Mouse (Mus musculus) mouse trophoblast stem cell (cell line): ENCODE data around the gene Smoc2.

Source experiments
- in situ Hi-C, 2 experiments: fragments of 300-500 bp; cut with MseI, MboI; formaldehyde crosslinking; loops; 2 replicates in 1 of 2; 3 replicates in 1 of 2; pipeline ENCODE4 v1.15.1; 2025

The Smoc2 gene

DNA sequence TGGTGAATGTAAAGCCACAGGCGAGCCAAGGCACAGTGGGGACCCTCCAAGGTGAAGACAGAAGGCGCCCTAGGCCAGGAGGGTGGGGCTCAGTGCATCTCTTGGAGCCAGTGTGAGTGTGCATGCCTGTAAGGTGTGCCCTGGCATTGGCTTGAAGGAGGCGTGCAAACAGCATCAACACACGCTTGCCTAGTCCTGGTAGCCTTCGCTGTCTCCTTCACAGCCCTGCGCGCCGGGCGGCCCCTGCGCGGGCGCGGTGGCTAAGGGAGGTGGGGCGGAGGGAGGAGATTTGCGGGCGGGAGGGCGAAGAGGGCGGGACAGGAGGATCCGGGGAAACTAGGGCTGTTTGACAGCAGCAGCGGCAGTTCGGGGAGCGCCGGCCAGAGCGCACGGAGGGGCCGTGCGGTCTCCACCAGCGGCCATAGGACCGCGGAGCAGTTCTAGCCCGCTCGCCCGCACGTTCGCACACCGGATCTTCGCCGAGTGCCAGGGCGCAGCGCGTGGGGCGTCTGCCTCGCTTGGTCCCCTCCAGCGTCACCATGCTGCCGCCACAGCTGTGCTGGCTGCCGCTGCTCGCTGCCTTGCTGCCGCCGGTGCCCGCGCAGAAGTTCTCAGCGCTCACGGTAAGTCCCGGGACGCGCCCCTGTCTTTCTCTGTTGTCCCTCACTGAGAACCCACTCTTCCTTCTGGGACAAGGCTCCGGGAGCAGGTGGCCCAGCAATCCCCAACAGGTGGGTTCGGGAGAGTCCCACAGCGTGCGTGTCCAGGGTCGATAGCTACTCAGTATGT, at the start of gene Smoc2:
Smoc2 (plus strand) TSS at position 330 of the 789 bp plus-strand sequence.
- in situ Hi-C loops = loop anchor here (25.0 kb wide), 1 partner anchor 633 kb away; no protein-coding TSS in a partner anchor

DNA sequence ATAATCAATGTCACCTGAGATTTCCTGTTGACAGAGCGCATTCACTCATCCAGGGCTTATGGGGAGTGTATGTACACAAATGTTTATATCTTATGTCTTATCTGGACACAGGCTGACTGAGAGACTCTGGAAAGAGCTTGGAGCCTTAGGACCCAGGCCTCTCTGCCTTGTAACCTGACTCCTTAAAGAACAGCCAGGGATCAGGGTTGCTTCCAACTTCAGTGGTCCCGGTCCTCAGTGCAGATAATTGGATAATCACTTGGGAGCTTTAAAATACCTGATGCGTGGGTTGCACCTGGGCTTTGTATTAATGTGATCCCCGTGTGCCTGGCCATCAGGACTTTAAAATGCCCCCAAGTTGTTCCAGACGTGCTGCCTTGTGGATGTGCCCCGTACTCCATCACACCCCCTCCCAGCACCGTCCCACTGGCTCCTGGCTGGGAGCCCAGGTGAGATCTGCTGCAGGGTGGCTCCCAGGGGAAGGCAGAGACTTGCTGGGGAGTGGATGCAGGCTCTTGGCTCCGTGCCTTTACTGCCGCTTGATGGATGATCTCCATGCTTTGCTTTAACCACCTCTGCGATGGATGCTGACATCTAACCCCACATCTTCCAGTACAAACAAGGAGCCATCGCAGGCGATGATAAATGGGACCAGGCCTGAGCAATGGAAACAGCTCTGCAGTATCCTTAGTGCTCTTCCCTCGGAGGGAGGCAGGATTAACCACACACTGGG, 48.4 kb upstream of the Smoc2 start:
- in situ Hi-C loops = no loop called here

DNA sequence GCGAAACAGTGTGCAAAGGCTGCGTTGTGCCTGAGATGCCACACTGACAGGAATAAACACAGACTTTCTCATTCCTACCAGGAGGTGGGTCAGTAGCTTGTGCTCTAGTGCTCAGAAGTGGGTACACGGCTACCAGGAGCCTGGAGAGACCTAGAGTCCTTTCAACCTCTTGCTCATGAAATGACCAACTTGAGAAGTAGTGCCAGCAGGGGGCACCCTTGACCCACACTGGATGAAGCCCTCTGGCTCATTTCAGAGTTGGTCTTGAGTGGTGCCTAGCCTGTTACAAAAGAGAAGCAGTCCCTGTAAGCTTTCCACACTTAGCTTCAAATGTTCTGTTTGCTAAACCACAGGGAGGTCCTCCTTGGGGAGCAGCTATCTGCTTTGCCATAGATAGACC, 46.7 kb upstream of the Smoc2 start:
- in situ Hi-C loops = no loop called here

DNA sequence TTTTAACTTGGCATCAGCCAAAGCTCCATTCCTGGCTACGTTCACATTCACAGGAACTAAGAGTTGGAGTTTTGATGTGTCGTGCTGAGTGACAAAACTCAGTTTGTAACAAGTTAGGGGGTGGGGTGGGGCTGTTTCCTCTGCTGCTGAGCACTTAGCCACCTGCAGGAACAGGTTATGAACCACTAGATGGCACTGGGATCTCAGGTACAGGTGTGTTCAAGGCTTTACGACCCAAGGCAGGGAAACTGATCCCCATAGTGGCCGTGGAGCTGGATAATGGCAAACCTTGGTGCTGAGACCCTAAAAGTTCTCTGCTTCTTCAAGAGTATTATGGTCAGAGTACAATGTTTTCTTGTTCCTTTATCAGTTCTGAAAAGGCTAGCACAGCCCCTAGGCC, 45.6 kb upstream of the Smoc2 start:
- in situ Hi-C loops = no loop called here

DNA sequence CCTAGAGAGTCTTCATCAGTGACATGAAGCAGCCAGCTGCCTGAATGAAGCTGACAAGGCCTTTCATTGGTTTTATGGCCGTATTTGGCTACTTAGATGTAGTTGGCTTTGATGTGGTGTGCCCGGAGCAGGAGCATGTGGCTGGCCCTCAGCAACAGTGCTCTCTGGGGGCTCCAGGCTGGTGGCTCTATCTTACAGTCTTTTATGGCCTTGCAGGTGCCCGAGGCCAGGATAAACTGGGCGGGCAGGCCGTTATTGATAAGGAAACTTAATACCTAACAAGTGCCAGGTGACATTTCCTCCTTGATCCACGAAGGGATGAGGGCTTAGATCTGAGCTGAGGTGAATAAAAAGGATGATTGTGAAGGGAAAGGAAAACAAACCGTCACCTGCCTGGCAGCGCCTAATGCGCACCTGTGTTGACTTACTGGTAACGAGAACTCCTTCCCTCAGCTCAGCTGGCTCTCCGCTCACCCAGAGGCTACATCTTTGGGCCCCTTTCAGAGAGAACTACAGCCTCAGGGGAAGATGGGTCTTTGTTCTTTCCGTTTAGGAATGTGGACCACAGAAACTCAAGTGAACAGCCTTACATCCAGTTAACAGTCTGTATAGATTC, 44.4 kb upstream of the Smoc2 start:
- in situ Hi-C loops = loop anchor here (5.0 kb wide), 1 partner anchor 282 kb away; no protein-coding TSS in a partner anchor

DNA sequence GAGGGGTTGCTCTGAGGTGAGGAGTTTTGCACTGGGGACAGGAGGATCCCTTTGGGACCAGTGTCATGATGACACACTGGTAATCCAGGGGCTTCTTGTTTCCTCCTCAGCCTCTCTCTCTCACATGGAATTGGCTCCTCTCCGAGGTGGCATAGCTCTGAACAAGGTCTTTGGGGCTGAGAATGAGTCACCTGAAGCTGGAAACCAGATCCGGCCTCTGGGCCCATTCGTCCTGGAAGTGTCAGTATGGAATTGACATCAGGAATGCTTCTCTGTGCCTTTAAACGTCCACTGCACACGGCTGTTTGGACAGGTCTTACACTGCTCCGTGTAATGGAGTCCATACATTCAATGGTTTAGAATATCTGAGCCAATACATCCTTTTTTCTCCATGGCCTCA, 42.2 kb upstream of the Smoc2 start:
- in situ Hi-C loops = loop anchor here (5.0 kb wide), 1 partner anchor 280 kb away; no protein-coding TSS in a partner anchor

DNA sequence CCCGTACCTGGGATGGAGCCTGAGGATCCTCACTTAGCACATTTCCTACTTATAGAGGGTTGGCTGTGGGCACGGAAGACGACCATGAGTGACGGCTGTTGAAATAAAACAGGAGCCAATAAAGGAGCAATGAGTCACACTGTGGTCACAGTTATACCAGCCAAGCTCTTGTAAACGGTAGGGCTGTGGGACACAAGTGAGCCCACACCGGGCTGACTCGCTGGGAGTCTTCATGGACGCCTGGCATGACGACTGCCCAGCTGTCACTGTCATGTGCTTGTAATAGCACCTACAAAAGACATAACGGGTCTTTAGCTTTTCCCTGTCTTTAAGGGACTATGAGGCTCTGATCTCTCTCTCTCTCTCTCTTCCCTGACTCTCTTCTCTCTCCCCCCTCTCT, 39.3 kb upstream of the Smoc2 start:
- in situ Hi-C loops = loop anchor here (5.0 kb wide), 1 partner anchor 277 kb away; no protein-coding TSS in a partner anchor

DNA sequence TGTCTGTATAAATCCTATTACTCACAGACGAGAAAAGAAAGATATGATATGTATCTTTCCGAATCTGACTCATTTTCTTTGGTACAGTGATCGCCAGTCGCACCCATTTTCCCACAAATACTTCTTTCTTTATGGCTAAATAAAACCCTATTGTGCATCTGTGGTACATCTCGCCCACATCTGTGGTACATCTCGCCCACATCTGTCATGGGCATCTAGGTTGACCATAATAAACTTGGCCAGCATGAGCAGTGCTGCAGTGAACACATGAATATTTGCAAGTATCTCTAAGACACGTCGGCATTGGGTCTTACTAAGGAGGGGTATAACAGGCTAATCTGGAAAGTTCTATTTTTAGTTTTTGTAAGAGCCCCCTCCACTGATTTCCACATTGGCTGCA, 36.7 kb upstream of the Smoc2 start:
- in situ Hi-C loops = no loop called here

DNA sequence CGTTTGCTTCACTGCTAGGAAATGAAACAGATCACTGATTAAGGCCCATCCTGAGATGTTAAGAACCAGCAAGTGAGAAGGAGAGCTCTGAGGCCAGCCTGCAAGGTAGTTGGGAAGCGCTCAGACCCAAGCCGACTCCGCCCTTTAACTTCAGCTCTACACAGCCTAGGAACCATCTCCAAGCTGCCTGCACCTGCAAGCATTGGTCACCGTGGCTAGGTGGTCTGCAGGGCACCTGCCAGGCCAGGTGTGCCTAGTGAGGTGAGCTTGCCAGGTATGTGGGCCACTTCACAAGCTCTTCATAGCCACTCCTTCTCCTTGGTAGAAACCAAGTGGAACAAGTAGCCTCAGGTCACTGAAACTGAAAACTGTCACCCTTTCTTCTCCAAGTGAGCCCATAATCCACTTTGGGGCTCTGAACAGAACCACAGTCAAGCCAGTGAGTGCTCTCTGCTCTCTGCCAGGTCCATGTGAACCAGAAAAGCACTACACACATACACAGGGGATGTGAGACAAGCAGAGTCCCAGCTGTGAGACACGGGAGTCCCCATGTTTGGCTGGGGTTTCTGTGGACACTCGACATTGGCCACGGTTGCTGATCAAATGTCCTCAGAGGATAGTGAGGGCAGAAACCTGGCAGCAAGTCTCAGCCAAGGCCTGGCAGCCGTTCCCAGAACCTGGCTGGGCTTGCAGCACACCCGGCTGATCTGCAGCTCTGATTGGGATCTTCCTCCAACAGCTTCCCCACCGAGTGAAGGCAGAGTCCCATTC, 34.9 kb upstream of the Smoc2 start:
- in situ Hi-C loops = no loop called here

DNA sequence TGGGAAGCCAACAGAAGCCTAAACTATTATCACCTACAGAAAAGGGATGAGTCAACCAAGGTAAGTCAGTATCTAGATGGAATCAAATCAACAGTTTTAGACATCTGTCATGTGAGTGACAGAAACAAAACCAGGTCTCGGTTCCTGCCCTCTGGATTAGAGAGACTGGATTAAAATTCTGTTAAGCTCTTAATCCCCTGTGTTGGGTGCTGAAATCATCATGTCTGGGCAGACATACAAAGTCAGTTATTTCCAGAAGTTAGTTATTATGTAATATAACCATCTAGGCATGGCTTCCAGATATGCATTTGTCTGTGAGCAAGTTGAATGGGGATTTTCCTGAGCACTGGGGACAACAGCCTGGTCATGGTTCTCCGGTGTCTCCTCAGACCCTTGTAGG, 33.0 kb upstream of the Smoc2 start:
- in situ Hi-C loops = no loop called here

DNA sequence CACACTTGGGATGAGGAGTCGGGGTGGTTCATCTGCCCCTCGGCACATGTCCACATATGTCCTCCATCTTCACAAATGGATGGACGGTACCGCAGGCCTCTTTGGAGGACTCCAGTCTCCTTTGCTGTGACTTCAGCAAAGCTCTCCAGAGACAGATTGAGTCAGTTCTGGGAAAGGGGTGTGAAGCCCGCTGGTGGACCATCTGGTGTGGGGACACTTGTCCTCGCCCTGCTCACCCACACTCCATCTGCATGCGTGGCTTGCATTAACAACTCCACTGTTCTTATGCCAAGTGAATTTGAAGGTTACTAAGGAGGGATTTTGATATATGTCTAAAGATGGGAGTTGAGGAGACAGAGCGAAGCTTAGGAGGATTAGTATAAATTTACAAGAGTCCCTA, 31.4 kb upstream of the Smoc2 start:
- in situ Hi-C loops = no loop called here

DNA sequence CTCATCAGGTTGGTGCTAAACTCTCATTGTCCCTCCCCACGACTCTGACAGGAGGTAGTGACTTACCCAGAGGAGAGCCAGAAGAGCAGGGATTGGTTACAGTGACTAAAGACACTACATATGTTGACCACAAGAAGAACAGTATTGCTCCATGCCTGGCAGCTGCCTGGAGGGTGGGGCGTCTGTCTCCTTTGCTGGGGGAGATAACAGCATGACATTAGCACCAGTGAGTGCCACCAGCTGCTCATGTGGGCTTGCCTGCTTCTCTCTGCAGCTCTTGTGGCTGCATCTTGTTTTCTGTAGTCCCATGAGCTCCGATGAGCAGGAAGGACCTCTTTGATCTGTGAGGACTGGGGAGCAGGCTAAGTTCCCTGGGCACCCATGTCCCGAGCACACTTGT, 29.7 kb upstream of the Smoc2 start:
- in situ Hi-C loops = no loop called here

DNA sequence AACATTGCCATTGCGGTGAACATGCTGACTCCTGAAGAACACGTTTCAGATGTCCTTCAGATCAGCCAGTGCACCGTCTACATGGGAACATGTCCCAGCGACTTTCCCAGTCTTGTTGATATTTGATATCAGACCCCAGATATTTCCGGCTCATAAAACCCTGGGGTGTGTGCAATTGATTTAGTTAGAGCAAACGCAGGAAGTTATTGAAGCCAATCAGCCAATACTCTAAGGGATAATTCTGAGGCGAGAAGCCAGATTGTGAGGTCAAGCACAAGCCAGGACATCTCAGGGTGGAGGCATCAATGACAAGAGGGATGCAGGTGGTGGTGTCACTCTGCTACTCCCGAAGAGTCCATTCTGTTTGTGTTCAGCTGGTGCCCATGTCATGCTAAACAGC, 28.9 kb upstream of the Smoc2 start:
- in situ Hi-C loops = no loop called here

DNA sequence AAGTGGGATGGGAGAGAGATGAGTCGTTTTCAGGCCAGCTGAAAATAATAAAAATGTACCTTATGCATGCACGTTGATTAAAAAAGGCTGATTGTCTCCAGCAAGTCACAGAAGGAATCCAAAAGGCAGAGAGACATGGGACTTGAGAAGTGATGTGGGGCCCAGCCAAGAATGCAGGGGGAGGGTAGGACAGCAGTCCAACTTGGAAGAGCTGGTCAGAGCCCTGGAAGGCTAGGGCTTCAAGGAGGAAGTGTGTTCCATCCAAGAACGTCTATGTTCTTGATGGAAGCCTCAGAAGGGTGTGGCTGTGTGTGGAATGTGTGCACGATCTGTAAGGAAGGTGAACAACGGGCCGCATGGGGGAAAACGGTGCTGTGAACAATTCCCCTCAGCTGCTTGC, 26.9 kb upstream of the Smoc2 start:
- in situ Hi-C loops = no loop called here

DNA sequence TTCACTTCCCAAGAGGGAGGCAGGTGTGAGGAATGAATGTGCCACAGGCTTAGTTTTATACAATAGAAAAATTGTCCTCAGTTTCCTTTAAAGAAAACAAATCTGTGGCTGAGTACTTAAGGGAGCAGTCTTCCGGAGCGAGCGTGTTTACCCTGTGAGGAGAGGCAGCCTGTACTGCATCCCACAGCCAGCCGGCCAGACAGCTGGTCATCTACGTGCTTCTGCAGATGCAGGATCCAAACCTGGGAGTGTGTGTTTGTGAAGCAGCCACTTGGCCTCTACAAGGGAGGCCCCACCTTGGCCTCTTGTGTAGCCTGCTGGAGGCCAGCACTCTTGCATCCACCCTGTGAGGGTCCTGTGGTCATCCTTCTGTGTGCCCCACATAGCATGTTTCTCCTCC, 24.7 kb upstream of the Smoc2 start:
- in situ Hi-C loops = no loop called here

DNA sequence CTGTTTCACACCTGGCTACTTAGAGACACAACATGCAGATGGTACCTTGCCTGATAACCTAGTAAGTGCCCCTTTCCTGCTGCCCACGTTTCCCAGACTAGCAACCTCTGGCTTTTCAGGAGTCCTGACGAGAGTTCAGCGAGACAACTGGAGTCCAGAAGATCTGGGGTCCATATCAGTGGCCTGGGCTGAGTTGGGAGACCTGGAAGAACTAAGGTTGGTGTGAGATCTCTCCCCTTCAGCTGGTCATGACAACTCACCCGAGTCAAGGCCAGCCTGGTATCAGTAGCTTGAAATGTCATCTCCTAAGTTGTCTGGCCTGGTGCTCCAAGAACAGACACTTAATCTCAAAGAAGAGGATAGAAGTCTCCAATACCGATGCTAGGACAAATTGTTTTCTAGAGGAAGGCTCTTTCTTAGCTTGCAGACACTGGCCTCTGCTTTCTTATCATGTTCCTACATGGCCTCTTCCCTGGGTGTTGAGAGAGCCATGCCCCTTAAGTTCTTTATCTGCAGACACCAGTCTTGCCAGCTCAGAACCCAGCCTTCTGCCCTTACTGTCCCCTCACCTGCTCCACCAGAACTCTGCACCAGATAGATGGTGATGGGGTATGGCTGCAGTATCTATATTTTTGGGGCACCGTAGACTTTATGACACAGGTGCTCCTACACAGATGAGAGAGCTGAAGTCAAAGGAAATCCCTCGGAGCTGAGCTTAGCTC, 21.3 kb upstream of the Smoc2 start:
- in situ Hi-C loops = no loop called here

DNA sequence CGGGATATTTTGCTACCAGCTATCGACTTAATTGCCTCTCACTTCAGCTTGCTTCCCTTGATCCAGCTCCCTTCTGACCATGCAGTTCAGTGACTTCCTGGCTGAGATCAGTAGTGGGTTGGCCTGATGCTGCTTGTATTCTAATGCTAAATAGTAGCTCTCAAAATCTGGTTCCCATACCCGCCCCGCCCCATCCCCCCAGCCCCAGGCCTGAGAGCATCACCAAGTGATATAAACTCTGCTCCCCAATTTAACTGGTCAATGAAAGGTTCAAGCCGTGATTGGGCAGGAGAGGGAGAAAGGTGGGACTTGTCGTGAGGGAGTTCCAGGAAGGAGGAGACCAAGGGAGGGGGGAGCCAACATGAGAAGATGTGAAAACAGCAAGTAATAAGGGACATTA, 20.4 kb upstream of the Smoc2 start:
- in situ Hi-C loops = no loop called here

DNA sequence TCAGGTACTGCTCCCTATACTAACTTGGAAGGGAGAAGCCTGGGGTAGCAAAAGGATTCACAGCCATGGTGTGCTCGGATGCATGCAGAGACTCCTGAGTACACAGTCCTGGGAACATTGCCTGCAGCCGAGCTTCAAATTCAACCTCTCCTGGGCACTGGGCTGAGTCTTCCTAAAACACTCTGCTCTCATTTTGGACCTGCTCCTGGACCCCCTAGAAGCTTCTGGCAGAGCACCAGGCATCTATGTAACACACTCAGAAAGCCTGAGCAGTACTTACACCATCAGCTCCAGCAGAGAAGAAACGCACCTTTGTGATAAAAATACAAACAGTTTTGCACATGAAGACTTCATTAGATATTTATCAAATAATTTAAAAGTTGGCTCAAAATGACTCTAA, 18.3 kb upstream of the Smoc2 start:
- in situ Hi-C loops = no loop called here

DNA sequence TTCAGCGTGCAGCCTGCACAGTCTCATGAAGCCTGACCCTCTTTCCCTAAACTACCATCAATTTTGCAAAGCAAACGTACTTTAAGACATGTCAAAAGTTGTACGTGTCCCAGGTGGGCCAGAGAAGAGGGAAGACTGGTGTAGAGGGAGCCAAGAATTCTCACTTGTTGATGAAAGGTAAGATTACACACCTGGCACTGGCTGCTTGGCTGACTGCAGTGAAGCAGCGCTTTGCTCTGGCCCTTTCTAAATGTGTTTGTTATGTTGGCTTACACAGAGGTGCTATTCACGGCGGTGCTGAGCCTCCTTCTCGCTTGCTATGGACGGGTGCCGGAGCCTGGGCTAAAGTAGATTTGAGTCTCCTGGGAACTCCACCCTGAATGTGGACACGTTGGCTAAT, 17.1 kb upstream of the Smoc2 start:
- in situ Hi-C loops = no loop called here

DNA sequence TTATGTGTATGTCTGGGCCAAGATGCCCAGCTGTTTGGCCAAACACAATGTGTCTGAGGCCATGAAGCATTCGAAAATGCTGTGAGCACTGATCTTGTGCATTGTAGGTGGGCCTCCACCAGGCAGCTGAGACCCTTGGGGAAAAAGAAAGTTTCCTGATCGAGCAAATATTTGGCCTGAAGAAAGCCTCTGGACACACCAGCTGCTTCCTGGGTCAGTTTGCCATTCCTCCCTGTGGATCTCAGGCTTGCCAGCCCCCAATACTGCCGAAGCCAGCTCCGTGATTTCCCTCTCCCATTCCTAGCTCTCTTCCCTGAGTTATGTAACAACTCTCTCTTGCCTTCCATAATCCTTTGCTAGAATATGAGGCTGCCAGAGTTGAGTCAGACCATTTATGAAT, 11.3 kb upstream of the Smoc2 start:
- in situ Hi-C loops = no loop called here

DNA sequence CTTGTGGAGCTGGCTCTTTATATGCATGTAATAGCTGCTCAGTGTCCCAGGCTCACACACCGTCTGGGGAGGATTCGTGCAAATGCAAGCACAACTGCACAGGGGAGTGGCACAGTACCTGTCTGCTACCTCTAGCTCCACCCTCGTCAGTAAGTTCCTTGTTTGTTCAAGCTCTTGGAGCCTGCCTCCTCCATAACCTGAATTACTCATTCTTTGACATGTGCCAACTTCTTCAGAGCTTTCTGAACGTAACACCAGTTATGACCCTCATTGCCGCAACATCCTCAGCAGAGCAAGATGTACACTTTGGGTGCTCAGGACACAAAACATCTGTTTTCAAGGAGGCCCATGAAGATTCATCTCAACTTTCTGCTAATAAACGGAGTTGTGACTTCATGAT, 5.9 kb upstream of the Smoc2 start:
- in situ Hi-C loops = no loop called here
